Mouse (Mus musculus) midbrain, embryonic 13.5 days (tissue): ENCODE results near the gene Abraxas2. TPM values are rescaled to one million over a fixed set of nuclear protein-coding genes. Genes with fewer than 3 reads are reported as not detected.

Source experiments
- ATAC-seq: fragments of 200-750 bp; cut with Nextera tagmentation; 2 replicates; pipeline ENCODE4 v1.8.0; 2017; ENCODE audit warnings: mild to moderate bottlenecking, moderate TSS enrichment, moderate library complexity
- H3K27ac ChIP-seq: fragments of 300-500 bp; sonication (generic); 2 replicates; pipeline ENCODE4 v1.5.1; 2015; ENCODE audit warnings: inconsistent platforms, mild to moderate bottlenecking, moderate library complexity
- H3K27me3 ChIP-seq: fragments of 300-500 bp; sonication (generic); 2 replicates; pipeline ENCODE4 v1.6.1; 2015; ENCODE audit warnings: mild to moderate bottlenecking, inconsistent platforms
- H3K36me3 ChIP-seq: fragments of 300-500 bp; sonication (generic); 2 replicates; pipeline ENCODE4 v1.6.1; 2015; ENCODE audit warnings: mild to moderate bottlenecking, inconsistent platforms
- H3K4me1 ChIP-seq: fragments of 300-500 bp; sonication (generic); replicated peaks from 2 replicates; pipeline ENCODE4 v1.6.1; 2015; ENCODE audit warnings: inconsistent platforms
- H3K4me2 ChIP-seq: fragments of 300-500 bp; sonication (generic); replicated peaks from 2 replicates; pipeline ENCODE4 v1.6.1; 2015; ENCODE audit warnings: moderate library complexity, mild to moderate bottlenecking, inconsistent platforms
- H3K4me3 ChIP-seq: fragments of 300-500 bp; sonication (generic); replicated peaks from 2 replicates; pipeline ENCODE4 v1.5.1; 2015; ENCODE audit warnings: mild to moderate bottlenecking, inconsistent platforms
- H3K9ac ChIP-seq: fragments of 300-500 bp; sonication (generic); replicated peaks from 2 replicates; pipeline ENCODE4 v1.6.1; 2015; ENCODE audit warnings: mild to moderate bottlenecking, inconsistent platforms
- H3K9me3 ChIP-seq: fragments of 300-500 bp; sonication (generic); 2 replicates; pipeline ENCODE4 v1.6.1; 2016; ENCODE audit warnings: mild to moderate bottlenecking, inconsistent platforms
- WGBS: fragments of 180-500 bp; shearing (Covaris S2); methylation state at CpG from one replicate; pipeline ENCODE4 v1.1.7; 2015; 5-methylcytosine and 5-hydroxymethylcytosine counted together
- polyA plus RNA-seq: library from polyadenylated mRNA; unstranded; fragments of >200 nt; fragmentation: Nextera tagmentation; extraction: Ambion mirVana; gene quantifications from 2 replicates; pipeline ENCODE4 v1.2.1, GENCODE M21; 2015

Abraxas2 gene
- polyA plus RNA-seq, 1 experiment from 2014 or later, result 37.1 TPM

GRCm38 (mm10) chr7:132817056-132817455 lies 42.0 kb upstream of the Abraxas2 start:
- Histone ChIP-seq H3K27ac (no peak overlapping the region), H3K4me2 (no peak overlapping the region), H3K27me3 (no peaks in the 10 kb centered on the region), H3K4me1 (peaks cover 19% of the 10 kb centered on the region), H3K4me3 (no peak overlapping the region), H3K9me3 (no peaks in the 10 kb centered on the region), H3K9ac (no peak overlapping the region), H3K36me3 (peaks cover 7% of the 10 kb centered on the region; the same call in 1 of the 2 replicates)
- 59% methylated on average over 6 of the region's 6 CpGs for WGBS
- ATAC-seq, result no peak

GRCm38 (mm10) chr7:132820692-132821091 lies 38.3 kb upstream of the Abraxas2 start:
- Histone ChIP-seq H3K9ac (no peak overlapping the region), H3K27ac (no peak overlapping the region), H3K36me3 (peaks cover 17% of the 10 kb centered on the region; the same call in 1 of the 2 replicates), H3K4me3 (no peak overlapping the region), H3K27me3 (no peaks in the 10 kb centered on the region), H3K4me2 (no peak overlapping the region), H3K9me3 (no peaks in the 10 kb centered on the region), H3K4me1 (peaks cover 12% of the 10 kb centered on the region; the same call in 1 of the 2 replicates)
- ATAC-seq, result no peak
- WGBS, result 70% methylated on average over 3 of the region's 3 CpGs

DNA sequence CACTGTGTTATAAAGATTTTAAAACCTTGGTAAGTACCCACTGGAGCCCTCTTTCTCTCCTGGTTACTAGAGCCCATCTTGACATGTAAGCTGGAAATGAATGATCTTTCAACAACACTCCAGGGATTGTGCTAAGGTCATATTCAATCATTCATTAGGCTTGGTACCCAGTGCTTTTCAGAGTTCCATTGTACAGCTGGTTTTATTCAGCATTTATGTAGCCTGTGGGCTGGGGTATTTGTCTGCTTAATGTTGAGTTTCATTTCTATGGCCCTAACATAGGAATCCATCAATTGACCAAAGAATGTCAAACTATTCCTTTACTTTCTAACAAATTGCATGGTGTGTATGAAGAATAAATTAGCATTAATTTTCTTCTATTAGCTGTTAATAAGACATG lies 35.2 kb upstream of the Abraxas2 start:
- Histone ChIP-seq H3K9ac (no peak overlapping the region), H3K4me1 (0 out of 2 replicates have a peak, but pooled peaks cover 5% of the 10 kb centered on the region), H3K27me3 (no peaks in the 10 kb centered on the region), H3K4me3 (no peak overlapping the region), H3K27ac (no peak overlapping the region), H3K9me3 (no peaks in the 10 kb centered on the region), H3K4me2 (no peak overlapping the region), H3K36me3 (peaks cover 30% of the 10 kb centered on the region)
- no peak for ATAC-seq

GRCm38 (mm10) chr7:132824346-132825022 lies 34.5 kb upstream of the Abraxas2 start:
- Histone ChIP-seq H3K4me3 (no peak overlapping the region), H3K9ac (no peak overlapping the region), H3K4me2 (no peak overlapping the region), H3K27ac (no peak overlapping the region; the same call in 1 of the 2 replicates), H3K9me3 (no peaks in the 10 kb centered on the region), H3K36me3 (peaks cover 27% of the 10 kb centered on the region), H3K27me3 (no peaks in the 10 kb centered on the region), H3K4me1 (0 out of 2 replicates have a peak, but pooled peaks cover 5% of the 10 kb centered on the region)
- ATAC-seq, result no peak
- 27% methylated on average over 1 of the region's 1 CpGs for WGBS

- Histone ChIP-seq H3K27me3 (no peaks in the 10 kb centered on the region), H3K4me3 (no peak overlapping the region), H3K27ac (no peak overlapping the region), H3K9ac (no peak overlapping the region), H3K36me3 (peaks cover 36% of the 10 kb centered on the region), H3K4me2 (no peak overlapping the region), H3K4me1 (no peaks in the 10 kb centered on the region), H3K9me3 (no peaks in the 10 kb centered on the region)
- 83% methylated on average over 4 of the region's 4 CpGs for WGBS
- ATAC-seq, result no peak
Measured at GRCm38 (mm10) chr7:132830955-132831354, 28.1 kb upstream of the Abraxas2 start.

GRCm38 (mm10) chr7:132841287-132841686 lies 17.7 kb upstream of the Abraxas2 start:
- Histone ChIP-seq H3K36me3 (peaks cover 34% of the 10 kb centered on the region), H3K27ac (no peak overlapping the region), H3K4me2 (no peak overlapping the region), H3K27me3 (no peaks in the 10 kb centered on the region), H3K9ac (no peak overlapping the region), H3K4me1 (no peaks in the 10 kb centered on the region), H3K9me3 (no peaks in the 10 kb centered on the region), H3K4me3 (no peak overlapping the region)
- 86% methylated on average over 5 of the region's 5 CpGs for WGBS
- ATAC-seq, result no peak

DNA sequence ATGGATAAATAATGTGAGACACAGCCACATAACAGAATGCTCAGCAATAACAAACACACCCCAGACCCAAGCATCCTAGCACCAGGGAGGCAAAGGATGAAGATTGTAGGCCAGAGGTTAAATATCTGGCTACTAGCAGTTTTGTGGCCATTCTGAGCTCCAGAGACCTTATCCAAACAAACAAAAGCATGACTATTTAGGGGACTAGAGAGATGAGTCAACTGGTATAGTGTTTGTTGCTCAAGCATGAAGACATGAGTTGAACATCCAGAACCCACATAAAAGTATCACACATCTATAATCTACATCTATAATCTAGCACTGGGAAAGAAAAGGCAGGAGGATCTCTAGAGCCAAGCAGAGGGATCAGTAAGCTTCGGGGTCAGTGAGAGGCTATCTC lies 16.6 kb upstream of the Abraxas2 start:
- Histone ChIP-seq H3K36me3 (peaks cover 35% of the 10 kb centered on the region), H3K27ac (no peak overlapping the region), H3K4me2 (no peak overlapping the region), H3K4me3 (no peak overlapping the region), H3K27me3 (no peaks in the 10 kb centered on the region), H3K9me3 (no peaks in the 10 kb centered on the region), H3K4me1 (no peaks in the 10 kb centered on the region), H3K9ac (no peak overlapping the region)
- ATAC-seq, result no peak
- WGBS, result 86% methylated on average over 1 of the region's 1 CpGs

GRCm38 (mm10) chr7:132843152-132843551 lies 15.9 kb upstream of the Abraxas2 start:
- peaks cover 39% of the 10 kb centered on the region for H3K36me3 ChIP-seq
- H3K27me3 ChIP-seq, result no peaks in the 10 kb centered on the region
- no peak overlapping the region for H3K27ac ChIP-seq
- H3K4me3 ChIP-seq, result no peak overlapping the region
- WGBS, result 97% methylated on average over 3 of the region's 3 CpGs
- H3K4me1 ChIP-seq, result no peaks in the 10 kb centered on the region
- H3K4me2 ChIP-seq, result no peak overlapping the region
- H3K9ac ChIP-seq, result no peak overlapping the region
- no peaks in the 10 kb centered on the region for H3K9me3 ChIP-seq
- ATAC-seq, result no peak

DNA sequence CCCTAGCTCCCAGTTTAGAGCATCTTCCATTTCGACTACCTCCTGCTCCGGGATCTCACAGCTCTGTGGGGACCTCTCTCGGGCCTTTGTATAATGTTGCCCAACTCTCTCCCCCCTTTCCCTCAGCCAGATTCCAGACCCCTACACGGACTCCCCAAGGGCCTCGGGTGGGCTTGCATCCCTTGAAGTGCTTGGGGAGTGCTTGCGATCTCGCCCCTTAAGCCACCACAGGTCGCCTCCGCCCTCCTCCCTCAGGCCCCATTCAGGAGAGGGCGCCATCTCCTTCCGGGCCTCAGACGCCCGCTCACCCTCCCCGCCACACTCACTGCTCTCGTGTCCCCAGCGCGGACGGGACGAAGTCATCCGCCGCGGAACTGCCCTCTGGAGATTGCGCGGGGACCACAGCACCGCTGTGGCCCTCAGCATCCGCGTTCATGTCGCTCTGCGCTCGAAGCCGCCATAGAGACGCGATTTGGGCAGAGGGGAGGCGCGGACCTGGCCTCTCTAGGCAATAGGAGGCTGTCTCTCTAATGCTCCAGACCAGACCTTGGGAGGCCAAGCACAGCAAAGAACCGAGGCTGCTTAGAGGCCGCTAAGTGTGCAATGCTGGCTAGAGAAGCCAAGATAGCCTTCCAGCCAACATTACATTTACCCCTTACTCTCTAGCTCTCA lies 6.7 kb upstream of the Abraxas2 start, which contains the start of gene Eef1akmt2:
Eef1akmt2 (minus strand) TSS at position 501 of the 672 bp plus-strand sequence.
- Histone ChIP-seq H3K4me3 (peak within 1 kb of the TSS; percentile 75), H3K9me3 (no peaks in the 10 kb centered on the region), H3K27ac (peak within 1 kb of the TSS; percentile 98), H3K4me1 (peaks cover 14% of the 10 kb centered on the region), H3K9ac (peak within 1 kb of the TSS; percentile 86), H3K27me3 (no peaks in the 10 kb centered on the region), H3K4me2 (peak within 1 kb of the TSS; percentile 68), H3K36me3 (peaks cover 24% of the 10 kb centered on the region)
- ATAC-seq, result peak; percentile 97
- under 1% methylated on average over 37 of the region's 37 CpGs for WGBS

DNA sequence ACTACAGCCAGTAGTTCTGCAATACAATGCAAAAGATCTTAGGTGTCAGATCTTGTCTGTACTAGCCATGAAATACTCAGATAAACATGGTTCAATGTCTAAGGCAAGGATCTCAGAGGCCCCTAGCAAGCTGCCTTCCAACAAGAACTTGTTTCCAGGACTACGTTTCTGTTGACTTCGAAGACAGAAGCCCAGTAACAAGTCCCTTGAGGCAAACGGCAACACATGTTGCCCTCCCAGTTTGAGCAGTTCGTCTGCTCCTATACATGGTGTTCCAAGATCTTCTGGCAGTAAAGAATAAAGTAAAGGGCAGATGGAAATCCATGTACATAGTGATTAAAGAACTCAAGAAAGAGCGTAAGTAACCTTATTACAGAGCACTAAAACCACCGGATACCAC lies 5.7 kb upstream of the Abraxas2 start:
- H3K27me3 ChIP-seq, result no peaks in the 10 kb centered on the region
- H3K4me2 ChIP-seq, result no peak overlapping the region
- no peak for ATAC-seq
- H3K9ac ChIP-seq, result no peak overlapping the region
- peaks cover 14% of the 10 kb centered on the region for H3K4me1 ChIP-seq
- WGBS, result 89% methylated on average over 6 of the region's 6 CpGs
- no peak overlapping the region for H3K4me3 ChIP-seq
- H3K27ac ChIP-seq, result no peak overlapping the region
- peaks cover 17% of the 10 kb centered on the region for H3K36me3 ChIP-seq
- H3K9me3 ChIP-seq, result no peaks in the 10 kb centered on the region

DNA sequence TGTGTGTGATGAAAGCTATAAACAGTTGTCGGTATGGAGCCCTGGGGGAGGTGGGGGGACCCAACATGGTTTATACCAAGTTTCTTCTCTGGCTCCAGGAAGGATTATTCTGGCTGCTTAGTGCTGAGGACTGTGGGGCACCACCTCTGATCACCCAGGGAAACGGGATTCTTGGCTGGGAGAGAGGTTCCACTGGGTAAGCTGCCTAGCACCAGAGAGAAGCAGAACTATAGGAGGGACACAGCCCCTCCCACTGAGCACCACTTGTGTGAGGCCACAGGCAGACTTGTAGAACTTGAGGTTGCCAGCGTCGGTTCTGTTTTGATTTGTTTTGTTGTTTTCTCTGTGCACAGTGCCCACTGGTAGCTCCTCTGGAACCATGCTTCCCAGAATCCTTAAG lies 5.1 kb upstream of the Abraxas2 start:
- no peak overlapping the region for H3K9ac ChIP-seq
- H3K27ac ChIP-seq, result no peak overlapping the region
- 70% methylated on average over 4 of the region's 4 CpGs for WGBS
- ATAC-seq, result no peak
- H3K9me3 ChIP-seq, result no peaks in the 10 kb centered on the region
- no peak overlapping the region for H3K4me3 ChIP-seq
- no peak overlapping the region for H3K4me2 ChIP-seq
- H3K36me3 ChIP-seq, result peaks cover 11% of the 10 kb centered on the region
- no peaks in the 10 kb centered on the region for H3K27me3 ChIP-seq
- peaks cover 18% of the 10 kb centered on the region for H3K4me1 ChIP-seq

- H3K9ac ChIP-seq, result no peak overlapping the region
- H3K36me3 ChIP-seq, result no peaks in the 10 kb centered on the region
- H3K4me3 ChIP-seq, result no peak overlapping the region
- no peak overlapping the region for H3K4me2 ChIP-seq
- no peaks in the 10 kb centered on the region for H3K9me3 ChIP-seq
- no peak for ATAC-seq
- no peaks in the 10 kb centered on the region for H3K27me3 ChIP-seq
- 72% methylated on average over 1 of the region's 1 CpGs for WGBS
- H3K27ac ChIP-seq, result no peak overlapping the region
- H3K4me1 ChIP-seq, result peaks cover 26% of the 10 kb centered on the region
Measured at GRCm38 (mm10) chr7:132856083-132856482, 2.9 kb upstream of the Abraxas2 start.
